Mouse (Mus musculus) left cerebral cortex, postnatal 10 days (tissue): ENCODE data around the gene Cplx2. TPM values are rescaled to one million over a fixed set of nuclear protein-coding genes. Genes with fewer than 3 reads are reported as not detected.

Source experiments
- DNase-seq, 2 experiments: peaks; one replicate each; pipeline ENCODE4 v3.0.0; 2021 to 2022; ENCODE audit warnings: low spot score in 2 of 2, mixed read lengths in 1 of 2; ENCODE audit errors: extremely low spot score in 1 of 2
- intact Hi-C: fragments of 180-260 bp; cut with DNase I; formaldehyde crosslinking; loops from one replicate; pipeline ENCODE4 v1.15.1; 2025
- total RNA-seq, 2 experiments: library from RNA; stranded (reverse); gene quantifications; 2 replicates each; pipeline ENCODE4 v1.2.3; 2021

Cplx2 gene
- total RNA-seq, 2 experiments from 2014 or later, result 641 to 656 TPM

DNA sequence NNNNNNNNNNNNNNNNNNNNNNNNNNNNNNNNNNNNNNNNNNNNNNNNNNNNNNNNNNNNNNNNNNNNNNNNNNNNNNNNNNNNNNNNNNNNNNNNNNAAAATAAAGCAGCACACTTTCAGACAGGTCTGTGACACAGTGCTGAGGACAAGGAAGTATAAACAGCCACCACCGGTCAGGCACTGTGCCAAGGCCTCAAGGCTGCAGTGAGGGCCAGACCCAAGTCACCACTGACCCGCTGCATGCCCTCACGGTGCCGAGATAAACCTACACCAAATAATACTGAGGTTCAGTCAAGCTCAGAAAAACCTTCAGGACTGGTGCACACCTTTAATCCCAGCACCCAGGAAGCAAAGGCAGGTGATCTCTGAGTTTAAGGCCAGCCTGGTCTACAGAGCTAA lies 13.7 kb upstream of the Cplx2 start:
- intact Hi-C loops, result no loop called here
- DNase-seq, result peak in 1 of 2 experiments; percentile 51

DNA sequence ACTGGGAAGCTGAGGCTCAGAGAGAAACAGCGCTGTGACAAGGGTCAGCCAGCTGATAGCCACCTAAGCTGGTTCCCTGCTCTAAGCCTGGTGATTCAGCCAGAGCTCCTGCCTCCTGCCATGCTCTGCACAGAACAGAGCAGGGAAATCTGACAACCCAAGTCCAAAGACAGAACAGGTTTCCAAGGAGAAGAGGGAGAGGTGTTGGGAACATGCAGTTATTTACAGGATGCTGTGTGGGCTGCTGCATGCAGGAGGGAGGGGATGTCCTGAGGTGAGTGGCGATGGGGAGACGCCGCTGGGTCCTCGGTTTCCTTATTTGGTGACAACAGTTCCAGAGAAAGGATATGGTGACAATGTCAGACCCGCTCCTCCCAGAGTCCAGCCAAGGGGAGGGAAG lies 12.0 kb upstream of the Cplx2 start:
- intact Hi-C loops, result no loop called here
- no peak for DNase-seq

DNA sequence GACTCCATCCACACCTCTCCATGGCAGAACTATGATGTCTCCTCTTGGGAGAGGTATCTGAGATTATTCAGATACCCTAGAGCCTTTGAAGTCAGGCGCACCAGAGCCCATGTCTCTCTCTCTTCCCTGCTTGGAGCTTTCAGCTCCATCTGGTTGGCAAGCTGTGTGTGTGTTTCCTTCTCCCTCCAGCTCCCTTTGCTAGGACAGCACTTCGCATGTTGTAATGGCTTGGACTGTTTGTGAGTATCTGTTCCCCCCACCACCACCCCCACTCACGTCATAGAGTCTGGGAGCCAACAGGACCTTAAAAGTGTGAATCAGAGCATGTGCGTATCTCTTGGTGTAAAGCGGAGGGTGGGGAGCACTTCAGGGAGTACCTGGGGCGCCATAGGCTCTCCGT lies 6.5 kb upstream of the Cplx2 start:
- intact Hi-C loops, result no loop called here
- no peak for DNase-seq

DNA sequence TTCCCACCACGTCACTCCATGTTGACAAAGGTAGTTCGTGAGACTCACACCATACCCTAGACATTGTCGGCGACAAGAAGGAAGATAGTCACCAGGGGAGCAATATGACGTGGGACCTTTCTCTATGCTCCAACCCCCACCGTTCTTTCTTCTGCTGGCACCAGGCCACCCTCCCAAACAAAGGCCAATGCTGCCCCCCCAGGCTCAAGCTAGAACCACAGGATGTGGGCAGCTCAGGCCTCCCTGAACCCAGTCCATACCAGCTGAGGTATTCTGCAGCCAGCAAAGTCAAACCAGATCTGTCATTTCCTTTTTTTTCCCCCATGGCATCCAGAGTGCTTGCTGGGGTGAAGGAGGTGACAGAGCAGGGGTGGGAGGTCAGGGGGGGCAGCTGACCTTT lies 3.4 kb upstream of the Cplx2 start:
- intact Hi-C loops, result no loop called here
- DNase-seq, result peak in 1 of 2 experiments; percentile 66

DNA sequence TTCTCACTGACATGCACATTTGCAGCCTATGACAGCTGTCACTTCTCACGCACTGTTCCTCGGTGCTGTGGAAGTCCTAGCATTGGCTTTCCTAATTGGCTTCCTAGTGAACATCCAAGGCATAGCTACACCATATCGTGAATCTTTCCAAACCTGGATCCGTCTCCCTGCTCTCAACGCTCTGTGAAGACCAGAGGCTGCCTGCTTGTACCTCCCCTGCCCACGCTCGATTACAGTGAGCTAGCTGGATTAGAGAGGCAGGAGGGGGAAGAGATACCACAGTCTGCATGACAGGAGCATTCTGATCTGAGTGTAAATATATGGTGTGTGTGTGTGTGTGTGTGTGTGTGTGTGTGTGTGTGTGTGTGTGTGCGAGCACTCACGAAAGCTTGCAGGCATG lies 3.0 kb upstream of the Cplx2 start:
- intact Hi-C loops, result no loop called here
- no peak for DNase-seq

DNA sequence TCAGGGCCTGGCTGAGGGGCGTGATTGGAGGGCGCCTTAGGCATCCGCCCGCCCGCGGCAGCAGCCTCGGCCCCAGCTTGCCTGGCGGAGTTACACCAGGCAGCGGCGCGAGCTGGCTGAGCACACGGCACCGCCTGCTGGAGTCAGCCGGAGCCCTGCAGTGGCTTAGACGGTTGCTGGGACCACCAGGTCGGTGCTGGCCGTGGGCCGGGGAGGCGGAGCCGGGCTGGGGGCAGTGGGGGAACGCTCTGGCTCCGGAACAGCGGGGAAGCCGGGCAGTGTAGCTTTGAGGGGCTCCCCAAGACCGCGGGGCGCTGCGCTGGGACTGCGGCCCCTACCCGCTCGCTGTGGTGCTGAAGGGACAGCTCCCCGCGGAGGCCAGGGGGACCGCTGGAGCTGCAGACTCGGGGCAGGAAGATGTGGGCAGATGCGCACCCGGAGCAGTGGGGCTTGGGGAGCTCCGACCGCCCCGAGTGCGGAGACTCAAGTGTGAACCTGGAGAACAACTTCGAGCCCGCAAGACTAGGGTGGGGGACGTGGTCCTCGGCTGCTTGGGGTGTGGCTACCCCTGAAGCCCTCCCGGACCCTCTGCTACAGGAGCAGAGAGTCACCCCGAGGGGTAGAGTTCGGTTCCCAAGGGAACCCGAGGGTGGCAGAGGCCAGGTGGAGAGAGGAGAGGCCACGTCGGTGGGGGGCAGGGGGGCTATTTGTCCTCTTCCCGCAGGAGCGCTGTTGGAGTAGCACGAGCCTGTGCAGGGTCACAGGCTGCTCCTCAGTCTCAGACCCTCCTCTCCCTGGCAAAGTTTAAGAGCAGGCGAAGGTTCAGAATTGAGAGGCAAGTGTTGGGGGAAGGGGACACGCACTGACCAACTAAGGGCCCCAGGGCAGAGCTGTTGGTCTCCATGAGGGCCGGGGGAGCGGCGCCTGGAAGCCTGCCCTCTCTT lies 510 bp downstream of the Cplx2 start:
- intact Hi-C loops, result loop anchor here (2.0 to 5.0 kb wide), 5 partner anchors 39 to 254 kb away; no protein-coding TSS in a partner anchor

DNA sequence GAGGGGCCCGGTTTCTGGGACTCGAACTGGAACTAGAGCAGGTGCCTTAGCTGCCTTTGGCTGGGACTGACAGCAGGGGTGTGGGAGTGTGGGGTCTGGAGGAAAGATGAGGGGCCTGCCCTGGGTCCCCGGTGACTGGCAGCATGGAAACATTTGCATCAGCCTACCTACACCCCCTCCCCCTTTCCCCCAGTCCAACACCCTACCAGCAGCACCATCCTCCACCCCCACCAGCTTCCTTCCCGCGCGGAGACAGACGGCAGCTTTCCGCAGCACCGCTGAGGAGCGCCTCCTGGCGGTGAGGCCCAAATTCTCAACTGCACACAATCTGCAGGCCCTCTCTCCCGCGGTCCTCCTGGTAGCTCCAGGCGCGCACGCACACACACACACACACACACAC lies 1.5 kb downstream of the Cplx2 start:
- DNase-seq, result peak; percentile 84 to 86
- intact Hi-C loops, result loop anchor here (2.0 to 5.0 kb wide), 5 partner anchors 40 to 255 kb away; no protein-coding TSS in a partner anchor

More for the DNA sequence above, 510 bp downstream of the Cplx2 start:
- DNase-seq, result peak in 1 of 2 experiments; percentile 83

DNA sequence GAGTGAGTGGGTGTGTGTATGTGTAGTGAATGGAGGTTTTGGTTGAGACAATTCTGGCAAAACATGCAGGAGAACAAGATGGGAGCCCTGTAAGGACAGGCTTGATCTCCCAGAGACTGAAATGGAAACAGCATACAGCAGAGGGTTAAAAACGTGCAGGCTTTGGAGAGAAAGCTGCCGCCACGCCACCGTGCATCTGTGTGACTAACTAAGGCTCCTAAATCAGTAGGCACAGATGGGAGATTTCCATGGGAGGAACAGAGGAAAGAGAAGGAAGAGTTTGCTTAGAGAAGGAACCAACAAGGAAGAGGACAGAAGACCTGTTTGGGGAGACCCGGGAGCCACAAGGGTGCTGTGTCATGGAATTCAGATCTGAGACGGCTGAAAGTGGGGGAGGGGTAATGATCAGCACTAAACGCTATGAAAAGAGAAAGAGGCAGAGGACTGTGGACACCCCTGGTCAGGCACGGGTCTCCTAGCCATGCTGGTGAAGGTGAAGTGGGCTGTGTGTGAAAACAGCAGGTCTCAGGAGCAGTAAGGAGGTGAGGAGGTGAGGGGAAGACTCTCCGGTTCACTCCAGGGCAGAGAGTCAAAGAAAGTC lies 3.1 kb downstream of the Cplx2 start:
- peak in 1 of 2 experiments; percentile 66 for DNase-seq
- intact Hi-C loops, result loop anchor here (5.0 kb wide), 4 partner anchors 42 to 257 kb away; no protein-coding TSS in a partner anchor

DNA sequence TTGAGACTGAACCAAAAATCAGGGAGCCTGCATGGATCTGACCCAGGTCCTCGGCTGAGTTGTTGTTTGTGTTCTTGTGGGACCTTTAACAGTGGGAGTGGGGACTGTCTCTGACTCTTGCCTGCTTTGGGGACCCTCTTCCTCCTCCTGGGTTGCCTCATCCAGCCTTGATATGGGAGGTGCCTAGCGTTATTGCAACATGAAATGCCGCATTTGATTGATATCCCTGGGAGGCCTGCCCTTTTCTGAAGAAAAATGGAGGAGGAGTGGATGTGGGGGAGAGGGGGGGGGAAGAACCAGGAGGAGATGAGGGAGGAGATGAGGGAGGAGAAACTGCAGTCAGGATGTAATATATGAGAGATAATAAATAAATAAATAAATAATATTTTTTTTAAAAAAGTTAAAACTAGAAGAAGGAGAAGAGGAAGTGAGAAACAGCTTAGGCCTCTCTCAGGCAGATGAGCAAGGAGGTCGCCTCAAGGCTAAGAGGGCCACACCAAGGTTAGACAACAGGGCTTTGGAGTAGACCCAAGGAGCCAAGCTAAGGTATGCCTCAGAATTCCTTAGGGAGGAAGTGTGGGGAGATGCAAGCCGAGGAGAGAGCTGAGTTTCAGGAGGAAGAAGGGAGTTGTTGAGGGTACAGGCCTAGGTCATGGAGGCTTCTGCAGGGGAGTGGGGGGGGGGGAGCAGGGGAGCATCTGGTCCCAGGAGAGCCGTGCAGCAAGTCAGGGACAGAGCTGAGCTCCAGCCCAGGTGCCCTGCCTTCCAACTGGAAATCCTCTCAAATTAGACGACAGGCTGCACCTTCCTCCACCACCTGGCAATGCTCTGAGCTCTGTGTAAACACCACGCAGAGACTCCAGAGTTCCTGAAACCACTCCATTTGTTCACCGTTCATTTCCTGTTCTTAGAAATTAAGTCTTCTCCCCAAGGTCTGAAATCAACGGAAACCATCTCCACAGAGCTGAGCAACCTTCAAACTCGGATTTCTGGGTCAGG lies 4.6 kb downstream of the Cplx2 start:
- no peak for DNase-seq
- intact Hi-C loops, result no loop called here

DNA sequence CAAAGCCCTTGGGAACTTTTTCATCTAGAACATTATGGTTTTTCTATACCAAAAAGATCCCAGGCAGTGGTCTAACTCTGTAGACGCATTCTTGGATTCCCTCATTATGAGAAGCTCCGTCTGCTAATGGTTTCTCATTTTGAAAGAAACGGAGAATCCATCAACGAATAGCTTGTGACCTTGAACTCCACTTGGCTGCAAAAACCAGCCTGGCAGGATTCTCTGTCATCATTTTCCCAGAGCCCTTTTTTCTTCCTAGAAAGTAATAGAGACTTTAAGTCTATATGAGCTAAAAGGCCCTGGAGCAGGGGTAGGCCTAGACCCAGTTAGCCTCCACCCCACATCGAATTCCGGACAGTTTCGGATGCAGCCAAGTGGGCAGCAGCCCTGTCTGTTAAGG lies 5.6 kb downstream of the Cplx2 start:
- intact Hi-C loops, result no loop called here
- no peak for DNase-seq

DNA sequence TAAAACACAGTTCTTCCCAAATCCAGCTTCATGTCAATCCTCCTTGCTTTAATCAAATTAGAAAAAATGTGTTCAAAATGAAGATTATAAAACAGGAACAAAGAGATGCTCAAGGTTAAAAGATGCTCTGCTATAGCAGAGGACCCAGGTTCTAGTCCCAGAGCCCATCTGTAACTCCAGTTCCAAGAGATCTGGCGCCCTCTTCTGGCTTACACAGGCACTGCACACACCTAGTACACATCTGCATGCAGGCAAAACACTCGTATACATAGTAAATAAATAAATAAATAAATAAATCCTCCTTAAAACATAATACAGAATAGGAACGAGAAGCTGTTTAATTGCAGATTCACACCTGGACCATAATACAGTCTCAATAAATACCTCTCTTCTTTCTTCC lies 6.9 kb downstream of the Cplx2 start:
- intact Hi-C loops, result no loop called here
- DNase-seq, result no peak

DNA sequence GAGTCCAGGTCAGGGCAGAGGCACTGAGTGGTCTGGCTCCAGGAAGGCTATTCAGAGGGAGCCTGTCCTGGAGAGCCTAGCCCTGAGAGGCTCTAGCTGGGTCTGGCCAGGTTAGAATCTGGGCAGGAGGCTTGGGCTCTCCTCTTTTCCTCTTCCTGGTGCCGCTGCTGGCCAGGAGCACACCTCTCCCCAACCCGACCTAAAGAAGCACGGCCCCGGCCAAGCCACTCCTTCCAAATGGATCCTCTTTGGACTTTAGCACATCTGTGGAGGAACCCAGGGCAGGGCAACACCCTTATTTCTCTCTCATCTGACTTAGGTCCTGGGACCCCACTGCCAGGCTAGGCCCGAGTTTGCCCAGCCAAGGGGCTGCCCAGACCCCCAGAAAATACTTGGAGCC lies 9.3 kb downstream of the Cplx2 start:
- DNase-seq, result no peak
- intact Hi-C loops, result loop anchor here (5.0 kb wide), 1 partner anchor 62 kb away; no protein-coding TSS in a partner anchor

DNA sequence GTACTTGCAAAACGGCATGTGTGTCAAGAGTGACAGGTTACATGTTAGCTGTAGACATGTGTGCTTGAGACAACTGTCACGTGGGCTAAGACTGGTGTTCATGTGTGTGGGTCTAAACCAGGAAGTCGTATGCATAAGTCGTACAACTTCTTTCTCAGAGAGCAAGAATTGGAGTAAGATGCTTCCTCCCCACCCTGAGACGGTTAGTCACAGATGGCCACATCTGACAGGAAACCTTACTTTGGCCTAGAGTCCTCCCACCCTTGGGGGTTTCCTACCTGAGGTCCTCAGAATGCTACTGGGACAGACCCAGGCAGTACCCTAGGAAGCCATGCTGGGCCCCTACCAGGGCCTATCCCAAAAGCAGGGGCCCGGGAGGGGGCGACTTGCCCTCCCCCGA lies 10.2 kb downstream of the Cplx2 start:
- intact Hi-C loops, result loop anchor here (5.0 kb wide), 1 partner anchor 61 kb away; no protein-coding TSS in a partner anchor
- no peak for DNase-seq

DNA sequence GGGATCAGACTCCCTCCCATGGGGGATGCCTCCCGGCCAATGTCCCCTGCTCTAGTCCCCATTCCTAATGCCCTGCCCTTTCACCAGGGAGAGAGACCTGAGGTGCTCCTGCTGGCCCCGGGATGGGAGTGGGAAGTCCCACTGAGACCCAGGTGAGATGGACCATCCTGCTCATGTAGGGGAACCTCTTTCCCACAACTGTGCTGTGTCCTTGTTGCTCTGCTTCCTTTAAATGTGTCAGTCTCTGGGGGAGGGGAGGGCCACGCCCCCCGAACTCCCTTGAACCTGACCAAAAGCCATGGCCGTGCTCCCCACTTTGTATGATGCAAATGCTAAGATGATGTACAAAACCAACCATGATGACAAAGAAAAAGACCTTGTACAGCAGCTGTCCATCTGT lies 12.4 kb downstream of the Cplx2 start:
- DNase-seq, result no peak
- intact Hi-C loops, result loop anchor here (5.0 kb wide), 1 partner anchor 59 kb away; no protein-coding TSS in a partner anchor

DNA sequence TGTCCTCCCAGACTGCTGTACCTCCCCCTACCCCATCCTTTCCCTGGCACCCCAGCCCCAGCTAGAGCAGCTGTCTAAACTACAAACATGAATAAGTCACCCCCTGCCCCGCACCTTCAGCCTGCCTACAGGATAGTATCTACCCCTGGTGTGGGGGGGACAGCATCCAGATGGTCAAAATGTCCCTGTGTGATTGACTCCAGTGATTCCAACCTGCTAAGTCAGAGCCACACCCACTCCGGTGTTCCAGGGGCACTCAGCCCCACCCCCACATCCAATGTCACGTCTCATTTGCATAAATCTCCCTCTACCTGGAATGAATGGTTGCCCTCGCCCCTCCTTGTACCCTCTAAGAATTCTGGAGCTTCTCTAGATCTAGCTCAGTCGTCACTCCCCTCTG lies 13.4 kb downstream of the Cplx2 start:
- intact Hi-C loops, result loop anchor here (5.0 kb wide), 1 partner anchor 58 kb away; no protein-coding TSS in a partner anchor
- DNase-seq, result peak in 1 of 2 experiments; percentile 35

DNA sequence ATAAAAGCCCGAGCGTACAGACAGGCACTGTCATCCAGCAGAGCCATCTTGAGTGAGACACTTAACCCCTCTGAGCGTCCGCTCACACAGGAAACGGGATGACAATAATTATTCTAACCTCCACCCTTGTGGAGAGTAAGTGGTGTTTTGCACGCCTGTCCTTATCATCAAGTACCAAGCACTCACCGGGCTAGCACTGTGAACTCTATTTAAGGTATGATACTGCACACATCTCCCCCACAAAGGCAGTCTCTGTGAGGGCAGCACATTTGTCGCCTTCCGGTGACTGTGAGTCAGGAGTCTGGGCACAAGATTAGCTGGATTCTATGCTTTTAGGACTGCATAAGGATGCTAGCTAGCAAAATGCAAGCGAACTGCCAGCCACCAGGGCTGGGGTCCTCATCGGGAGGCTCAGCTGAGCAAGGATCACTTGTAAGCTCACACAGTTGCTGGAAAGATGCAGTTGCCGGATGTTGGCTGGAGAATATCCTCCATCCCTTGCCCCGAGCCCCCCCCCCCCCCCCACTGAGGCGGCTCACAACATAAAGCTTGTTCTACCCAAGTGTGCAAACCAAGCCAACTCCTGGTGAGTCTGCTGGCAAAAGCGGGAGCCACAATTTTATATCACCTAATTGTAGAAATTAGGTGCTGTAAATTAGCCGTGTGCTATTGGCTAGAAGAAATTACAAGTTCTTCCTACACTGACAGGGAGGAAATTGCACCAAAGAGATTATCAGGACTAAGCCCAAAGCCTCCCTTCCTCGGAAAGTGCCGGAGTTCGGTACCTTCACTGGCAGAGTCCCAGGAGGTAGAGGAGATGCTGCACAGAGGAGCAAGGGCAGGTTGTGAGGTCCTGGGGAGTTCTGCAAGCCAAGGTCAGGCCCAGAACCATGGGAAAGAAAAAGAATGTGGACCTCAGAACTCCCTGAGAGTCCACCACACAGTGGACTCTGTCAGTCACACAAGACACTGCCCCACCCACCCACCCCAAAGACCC lies 14.2 kb downstream of the Cplx2 start:
- DNase-seq, result peak in 1 of 2 experiments; percentile 27
- intact Hi-C loops, result no loop called here

DNA sequence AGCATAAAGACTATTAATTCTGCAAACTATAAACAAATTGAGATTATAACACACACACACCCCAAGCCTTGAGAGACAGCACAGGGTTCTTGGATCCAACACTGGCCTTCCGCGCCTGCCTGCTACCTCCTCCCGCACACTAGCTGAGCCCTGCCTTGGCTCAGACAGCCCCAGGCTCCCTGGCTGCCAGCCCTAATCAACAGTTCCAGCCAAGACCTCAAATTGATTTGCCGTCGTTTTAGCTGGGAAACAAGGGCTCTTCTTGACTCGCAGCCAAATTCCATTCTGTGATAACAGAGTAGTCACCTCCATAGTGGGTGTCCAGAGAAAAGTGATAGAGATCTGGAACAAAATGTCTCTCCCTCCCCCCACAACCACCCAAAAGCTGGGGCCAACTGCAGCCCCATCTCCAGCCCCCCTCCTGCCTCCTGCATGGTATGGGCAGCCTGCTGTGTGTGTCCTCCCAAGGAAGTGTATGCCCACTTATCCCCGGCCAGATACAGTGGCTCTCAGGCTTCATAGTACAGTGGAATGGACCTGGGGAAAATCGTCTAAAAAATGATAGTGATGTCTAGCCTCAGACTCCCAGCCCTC lies 18.9 kb downstream of the Cplx2 start:
- intact Hi-C loops, result no loop called here
- DNase-seq, result peak; percentile 63 to 65
